Mouse (Mus musculus): ENCODE results near the gene Luc7l2. TPM values are rescaled to one million over a fixed set of nuclear protein-coding genes. Genes with fewer than 3 reads are reported as not detected.
A peak's percentile ranks its signal among the peaks of the same experiment; 100 is the strongest.

The Luc7l2 gene
- polyA plus RNA-seq, 1 experiment from 2014 or later, result 47.5 TPM

DNA sequence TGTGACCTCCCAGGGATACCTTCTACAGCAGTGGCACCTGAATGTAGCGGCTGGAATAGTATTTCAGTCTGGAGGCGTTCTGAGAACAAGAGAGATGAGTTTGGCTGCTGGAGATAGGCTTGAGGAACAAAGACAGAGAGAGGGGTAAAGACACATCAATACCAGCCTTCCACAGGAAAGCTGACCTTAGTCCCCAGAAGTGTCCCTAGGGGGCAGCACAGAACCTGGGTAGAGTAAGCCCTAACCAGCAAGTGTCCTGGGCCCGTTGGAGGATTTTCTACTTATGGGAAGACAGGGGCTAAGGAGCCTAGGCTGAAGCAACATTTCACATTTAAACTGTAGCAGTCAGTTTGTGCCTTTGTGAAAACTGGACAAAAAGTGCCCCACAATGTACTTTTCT is 98.4 kb downstream of the Luc7l2 start:
- no peak overlapping the region for H3K4me3 ChIP-seq (ENCODE audit: low read depth, low read length)
- DNase-seq (ENCODE audit: low spot score), result peak; percentile 65
- no peak overlapping the region for H3K9ac ChIP-seq (ENCODE audit: low read length)
- no peaks in the 10 kb centered on the region; the same call in 1 of the 2 replicates for H3K9me3 ChIP-seq (ENCODE audit: control insufficient read depth, low read length)
- H3K27ac ChIP-seq (ENCODE audit: low read depth, low read length), result no peak overlapping the region
- no peak overlapping the region for H3K4me2 ChIP-seq (ENCODE audit: low read depth, low read length, severe bottlenecking)
- H3K27me3 ChIP-seq (ENCODE audit: control insufficient read depth, insufficient read depth, low read length), result no peaks in the 10 kb centered on the region
- ATAC-seq (replicated peaks; ENCODE audit: low FRiP score), result no peak
- 0 out of 2 replicates have a peak, but pooled peaks cover 2% of the 10 kb centered on the region for H3K4me1 ChIP-seq (replicated peaks; ENCODE audit: control insufficient read depth, insufficient read depth, low read length)
- H3K36me3 ChIP-seq (ENCODE audit: control insufficient read depth, insufficient read depth, low read length), result no peaks in the 10 kb centered on the region
- 75% methylated on average over 3 of the region's 3 CpGs for WGBS

DNA sequence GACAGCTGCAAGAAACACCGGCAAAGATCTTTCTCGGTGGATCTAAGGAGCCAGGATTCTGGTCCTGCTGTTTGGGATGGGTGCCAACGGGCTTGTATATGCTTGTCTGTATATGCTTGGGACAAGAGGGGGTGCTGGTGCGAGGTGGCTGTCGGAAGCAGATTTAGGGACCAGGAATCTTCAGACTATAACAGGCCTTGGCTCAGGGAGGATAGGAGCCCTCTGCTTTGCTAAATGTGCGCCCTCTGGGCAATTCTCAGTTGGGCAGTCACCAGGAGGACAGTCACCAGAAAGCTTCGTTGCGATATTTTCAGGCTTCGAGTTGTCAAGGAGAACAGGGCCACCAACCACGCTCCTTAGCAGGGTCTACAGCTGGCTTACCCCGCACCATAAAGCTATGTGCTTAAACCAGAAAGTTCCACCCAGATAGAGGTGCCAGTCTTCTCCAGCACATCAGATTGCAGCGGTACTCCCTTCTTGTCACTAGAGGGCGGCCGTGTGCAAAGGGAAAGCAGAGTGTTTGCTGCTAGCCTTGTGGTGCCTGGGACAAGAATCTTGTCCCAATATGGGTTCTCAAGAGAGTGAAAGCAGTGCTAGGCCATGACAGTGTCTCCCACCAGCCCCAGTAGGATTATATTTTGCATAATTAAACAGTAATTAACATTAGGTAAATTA is 99.3 kb downstream of the Luc7l2 start:
- H3K9ac ChIP-seq (ENCODE audit: low read length), result no peak overlapping the region
- H3K9me3 ChIP-seq (ENCODE audit: control insufficient read depth, low read length), result no peaks in the 10 kb centered on the region; the same call in 1 of the 2 replicates
- 0 out of 2 replicates have a peak, but pooled peaks cover 2% of the 10 kb centered on the region for H3K4me1 ChIP-seq (replicated peaks; ENCODE audit: control insufficient read depth, insufficient read depth, low read length)
- no peak overlapping the region for H3K27ac ChIP-seq (ENCODE audit: low read depth, low read length)
- DNase-seq (ENCODE audit: low spot score), result peak; percentile 84
- H3K4me2 ChIP-seq (ENCODE audit: low read depth, low read length, severe bottlenecking), result no peak overlapping the region
- 0 out of 2 replicates have a peak, but pooled peaks have one; percentile 55 for ATAC-seq (replicated peaks; ENCODE audit: low FRiP score)
- WGBS, result 43% methylated on average over 14 of the region's 14 CpGs
- no peak overlapping the region for H3K4me3 ChIP-seq (ENCODE audit: low read depth, low read length)
- no peaks in the 10 kb centered on the region for H3K36me3 ChIP-seq (ENCODE audit: control insufficient read depth, insufficient read depth, low read length)
- H3K27me3 ChIP-seq (ENCODE audit: control insufficient read depth, insufficient read depth, low read length), result no peaks in the 10 kb centered on the region

Small RNA genes lying within 50 kb of the gene (microRNA-seq; reads per million reads assigned to microRNA genes)
- gene Mir7670 (ENCODE audit: insufficient number of aligned reads), result not detected

Other genes starting within 250 kb of the Luc7l2 start
- gene Zc3hav1, start 196.7 kb upstream of the Luc7l2 start, polyA plus RNA-seq (2014; fragmentation: Nextera tagmentation; extraction: Ambion mirVana), result 1.5 and 1.7 TPM in 2 replicates
- gene Ttc26, start 169.9 kb upstream of the Luc7l2 start, polyA plus RNA-seq (2014; fragmentation: Nextera tagmentation; extraction: Ambion mirVana), result 13.5 and 16.5 TPM in 2 replicates
- gene Ubn2, start 117.4 kb upstream of the Luc7l2 start, polyA plus RNA-seq (2014; fragmentation: Nextera tagmentation; extraction: Ambion mirVana), result 20.5 and 27.1 TPM in 2 replicates
- gene Fmc1, start 17.8 kb upstream of the Luc7l2 start, polyA plus RNA-seq (2014; fragmentation: Nextera tagmentation; extraction: Ambion mirVana), result 107 and 110 TPM in 2 replicates
- gene Klrg2, start 85.9 kb downstream of the Luc7l2 start, polyA plus RNA-seq (2014; fragmentation: Nextera tagmentation; extraction: Ambion mirVana), result 0.15 TPM in 1 of 2 replicates, not detected in the other
- 0.95 and 1.9 TPM in 2 replicates for gene Clec2l, start 111.7 kb downstream of the Luc7l2 start, polyA plus RNA-seq (2014; fragmentation: Nextera tagmentation; extraction: Ambion mirVana)

Data from forebrain, embryonic 11.5 days (tissue).